ENCODE assay signal across 10 mouse cellular contexts in genomic region chr3:105815236-105815904, GRCm38 (mm10). TPM values are rescaled to one million over a fixed set of nuclear protein-coding genes. Genes with fewer than 3 reads are reported as not detected.
DNase-seq lines count a peak whose midpoint lies in the region; ATAC-seq and TF ChIP-seq lines count a peak whose summit lies in the region.
"Had no signal": no experiment of that assay in that cellular context is flagged by ENCODE, and none has a peak within 500 bp of the region (broad histone marks: within the 10 kb centered on the region; RNA-seq: fewer than 3 reads in every experiment).

No protein-coding gene starts in this region.

- H3K27ac ChIP-seq in kidney, adult 2 months (ENCODE audit: insufficient read depth, low read depth, low read length) = no peak overlapping the region
- no peak overlapping the region for H3K27ac ChIP-seq in kidney, embryonic 14.5 days (ENCODE audit: low read depth, low read length)
- no peak overlapping the region for H3K27ac ChIP-seq in heart, embryonic 14.5 days (replicated peaks in 1 of 2; ENCODE audit: control insufficient read depth in 1 of 2, insufficient read depth in 1 of 2, low read depth in 2 of 2, low read length in 2 of 2)
- H3K27ac ChIP-seq: embryonic facial prominence, embryonic 13.5 days had no signal

- H3K9me3 ChIP-seq in kidney, embryonic 14.5 days (ENCODE audit: control insufficient read depth, low read length) = no peaks in the 10 kb centered on the region
- no peaks in the 10 kb centered on the region for H3K9me3 ChIP-seq in heart, embryonic 14.5 days (ENCODE audit: control insufficient read depth, low read length)
- H3K9me3 ChIP-seq: embryonic facial prominence, embryonic 13.5 days had no signal

- no peaks in the 10 kb centered on the region for H3K27me3 ChIP-seq in kidney, adult 2 months (replicated peaks; ENCODE audit: control insufficient read depth, insufficient read depth, low read length)
- no peaks in the 10 kb centered on the region for H3K27me3 ChIP-seq in kidney, embryonic 14.5 days (ENCODE audit: control insufficient read depth, insufficient read depth, low read length)
- H3K27me3 ChIP-seq in heart, embryonic 14.5 days (ENCODE audit: control insufficient read depth, insufficient read depth, low read length) = peaks cover 74% of the 10 kb centered on the region

- ATAC-seq in kidney, embryonic 14.5 days (ENCODE audit: low FRiP score, low TSS enrichment) = no peak
- ATAC-seq in heart, embryonic 14.5 days (ENCODE audit: insufficient number of reproducible peaks, insufficient read depth, low FRiP score, low read depth) = peak; percentile 80

- TF ChIP-seq CTCF in kidney, adult 2 months (conservative IDR thresholded peaks at IDR 0.05; ENCODE audit: insufficient read depth, insufficient read length, low read depth, low read length) = no peak

- no peaks in the 10 kb centered on the region for H3K4me1 ChIP-seq in kidney, adult 2 months (ENCODE audit: control insufficient read depth, insufficient read depth, low read length)
- H3K4me1 ChIP-seq in kidney, embryonic 14.5 days (ENCODE audit: control insufficient read depth, insufficient read depth, low read length) = no peaks in the 10 kb centered on the region
- peaks cover 11 to 22% of the 10 kb centered on the region in 2 experiments for H3K4me1 ChIP-seq in heart, embryonic 14.5 days (ENCODE audit: control insufficient read depth in 2 of 2, insufficient read depth in 2 of 2, low read length in 2 of 2)

- DNase-seq in kidney, adult 2 months = peak; percentile 15
- peak; percentile 35 to 48 for DNase-seq in lung, postnatal 4 days
- peak; percentile 70 to 80 for DNase-seq in thymus, postnatal 10 days (ENCODE audit: low spot score in 2 of 2)
- DNase-seq in retina, postnatal 1 day = no peak
- no peak for DNase-seq in layer of hippocampus, adult 9-10 months (ENCODE audit: low spot score)
- no peak for DNase-seq in cerebellum, adult 8-10 months

- no peak for TF ChIP-seq POLR2A in kidney, adult 2 months (IDR thresholded peaks at IDR 0.05; ENCODE audit: low read depth, low read length)

- no peaks in the 10 kb centered on the region for H3K36me3 ChIP-seq in kidney, adult 2 months (ENCODE audit: control insufficient read depth, insufficient read depth, low read length)
- no peaks in the 10 kb centered on the region for H3K36me3 ChIP-seq in kidney, embryonic 14.5 days (ENCODE audit: control insufficient read depth, insufficient read depth, low read length)
- no peaks in the 10 kb centered on the region for H3K36me3 ChIP-seq in heart, embryonic 14.5 days (ENCODE audit: control insufficient read depth, insufficient read depth, low read length)
- H3K36me3 ChIP-seq: embryonic facial prominence, embryonic 13.5 days had no signal

- no peak overlapping the region for H3K9ac ChIP-seq in kidney, embryonic 14.5 days (ENCODE audit: low read depth, low read length)
- H3K9ac ChIP-seq in heart, embryonic 14.5 days (ENCODE audit: low read length) = no peak overlapping the region
- H3K9ac ChIP-seq: embryonic facial prominence, embryonic 13.5 days had no signal

- WGBS in kidney, adult 2 months = 84% methylated on average over 10 of the region's 10 CpGs
- WGBS in kidney, embryonic 14.5 days = 69% methylated on average over 10 of the region's 10 CpGs
- 32% methylated on average over 10 of the region's 10 CpGs for WGBS in heart, embryonic 14.5 days

- H3K4me3 ChIP-seq in kidney, adult 2 months (ENCODE audit: insufficient read depth, low read depth, low read length) = no peak overlapping the region
- no peak overlapping the region for H3K4me3 ChIP-seq in kidney, embryonic 14.5 days (ENCODE audit: low read length)
- H3K4me3 ChIP-seq in heart, embryonic 14.5 days (ENCODE audit: control insufficient read depth in 1 of 2, insufficient read depth in 1 of 2, low read depth in 1 of 2, low read length in 2 of 2) = no peak overlapping the region
- H3K4me3 ChIP-seq: embryonic facial prominence, embryonic 13.5 days had no signal

- no peak overlapping the region for H3K4me2 ChIP-seq in kidney, embryonic 14.5 days (replicated peaks; ENCODE audit: low read depth, low read length)
- 0 out of 2 replicates have a peak overlapping the region, but pooled peaks have one; percentile 11 for H3K4me2 ChIP-seq in heart, embryonic 14.5 days (ENCODE audit: low read length)
- H3K4me2 ChIP-seq: embryonic facial prominence, embryonic 13.5 days had no signal

RNA-seq across cellular contexts. Expression of gene Rap1a, which starts 14.2 kb away (rescaled TPM):
- polyA plus RNA-seq in kidney, adult 2 months (2012; rRNA removed) = 7.9 and 14.3 TPM in 2 replicates
- polyA plus RNA-seq in kidney, embryonic 14.5 days (2014; fragmentation: Nextera tagmentation; extraction: Ambion mirVana) = 89.0 and 141 TPM in 2 replicates
- polyA plus RNA-seq in heart, embryonic 14.5 days (2014; fragmentation: Nextera tagmentation; extraction: Ambion mirVana) = 66.9 and 77.3 TPM in 2 replicates

RNA-seq across cellular contexts. Expression of gene Adora3, which starts 55.3 kb away (rescaled TPM):
- polyA plus RNA-seq in kidney, adult 2 months (2012; rRNA removed) = 0.19 and 0.20 TPM in 2 replicates
- 0.18 TPM in 1 of 2 replicates, not detected in the other for polyA plus RNA-seq in kidney, embryonic 14.5 days (2014; fragmentation: Nextera tagmentation; extraction: Ambion mirVana)
- polyA plus RNA-seq in heart, embryonic 14.5 days (2014; fragmentation: Nextera tagmentation; extraction: Ambion mirVana) = not detected in 2 replicates

RNA-seq across cellular contexts. Expression of gene Tmigd3, which starts 55.3 kb away (rescaled TPM):
- polyA plus RNA-seq in kidney, adult 2 months (2012; rRNA removed) = 0.28 TPM in 1 of 2 replicates, not detected in the other
- polyA plus RNA-seq in kidney, embryonic 14.5 days (2014; fragmentation: Nextera tagmentation; extraction: Ambion mirVana) = 0.53 TPM in 1 of 2 replicates, not detected in the other
- 0.26 and 0.41 TPM in 2 replicates for polyA plus RNA-seq in heart, embryonic 14.5 days (2014; fragmentation: Nextera tagmentation; extraction: Ambion mirVana)
- polyA plus RNA-seq: embryonic facial prominence, embryonic 13.5 days; neural tube, embryonic 14.5 days had no signal

Comparison
In these comparisons a context has a peak if more than half of its experiments do, and no peak if none do; other contexts are left out.
1. DNase-seq: peak in kidney, adult 2 months (single experiment), lung, postnatal 4 days (2 of 2) and thymus, postnatal 10 days (2 of 2); none in retina, postnatal 1 day (single experiment), layer of hippocampus, adult 9-10 months (single experiment) and cerebellum, adult 8-10 months (single experiment).